Mouse (Mus musculus) ES-Bruce4 (cell line): Measurements from ENCODE around the gene Gpbar1. TPM values are rescaled to one million over a fixed set of nuclear protein-coding genes. Genes with fewer than 3 reads are reported as not detected.

Experiments used
- H3K27ac ChIP-seq: 2 replicates; pipeline ENCODE4 v1.5.1; 2012; ENCODE audit warnings: low read length, inconsistent platforms; ENCODE audit not compliant: insufficient read depth
- H3K27me3 ChIP-seq: 2 replicates; pipeline ENCODE4 v1.6.1; 2012; ENCODE audit warnings: mild to moderate bottlenecking, low read length, inconsistent platforms; ENCODE audit not compliant: control insufficient read depth, poor library complexity, insufficient read depth, severe bottlenecking
- H3K36me3 ChIP-seq: 2 replicates; pipeline ENCODE4 v1.6.1; 2012; ENCODE audit warnings: inconsistent platforms, mild to moderate bottlenecking, low read length, moderate library complexity; ENCODE audit not compliant: control insufficient read depth, poor library complexity, insufficient read depth, severe bottlenecking
- H3K4me1 ChIP-seq: one replicate; pipeline ENCODE4 v1.8.1; 2011; ENCODE audit warnings: low read length; ENCODE audit not compliant: control insufficient read depth, insufficient read depth
- H3K4me3 ChIP-seq: 2 replicates; pipeline ENCODE4 v1.5.1; 2011; ENCODE audit warnings: low read depth, mild to moderate bottlenecking, low read length
- H3K9ac ChIP-seq: 2 replicates; pipeline ENCODE4 v1.6.1; 2012; ENCODE audit warnings: low read depth, mild to moderate bottlenecking, inconsistent platforms; ENCODE audit not compliant: poor library complexity, severe bottlenecking
- H3K9me3 ChIP-seq: replicated peaks from 2 replicates; pipeline ENCODE4 v1.6.1; 2012; ENCODE audit warnings: mild to moderate bottlenecking, low read length, inconsistent platforms; ENCODE audit not compliant: control insufficient read depth, poor library complexity, insufficient read depth, severe bottlenecking
- CTCF ChIP-seq: IDR thresholded peaks from one replicate; pipeline ENCODE4 v1.8.1; 2011; ENCODE audit warnings: low read depth, low read length
- EP300 ChIP-seq: IDR thresholded peaks from 2 replicates; pipeline ENCODE4 v1.6.1; 2011; ENCODE audit warnings: low read depth, low read length; ENCODE audit not compliant: insufficient read depth
- POLR2A ChIP-seq: IDR thresholded peaks from one replicate; pipeline ENCODE4 v1.8.1; 2011; ENCODE audit warnings: low read length; ENCODE audit not compliant: insufficient read depth
- polyA plus RNA-seq: library from polyadenylated mRNA; stranded (reverse); fragments of >200 nt; gene quantifications from 2 replicates; pipeline ENCODE4 v1.2.4, GENCODE M21; 2011; ENCODE audit warnings: low read depth; ENCODE audit not compliant: missing spikeins, insufficient read depth, insufficient read length

The Gpbar1 gene
- polyA plus RNA-seq, 1 experiment = not detected

GRCm38 (mm10) chr1:74248799-74249198, 29.6 kb upstream of the Gpbar1 start:
- no peak overlapping the region for H3K27ac ChIP-seq
- peaks cover 39% of the 10 kb centered on the region for H3K36me3 ChIP-seq
- TF ChIP-seq CTCF = no peak
- TF ChIP-seq POLR2A = no peak
- TF ChIP-seq EP300 = no peak

GRCm38 (mm10) chr1:74249331-74249980, 28.9 kb upstream of the Gpbar1 start:
- Histone ChIP-seq H3K4me3 (no peak overlapping the region), H3K9me3 (no peaks in the 10 kb centered on the region), H3K27me3 (no peaks in the 10 kb centered on the region), H3K9ac (no peak overlapping the region), H3K4me1 (peaks cover 3% of the 10 kb centered on the region), H3K36me3 (peaks cover 41% of the 10 kb centered on the region), H3K27ac (no peak overlapping the region)
- TF ChIP-seq EP300 = no peak
- TF ChIP-seq POLR2A = no peak
- TF ChIP-seq CTCF = no peak

More at GRCm38 (mm10) chr1:74248799-74249198, 29.6 kb upstream of the Gpbar1 start:
- H3K27me3 ChIP-seq = no peaks in the 10 kb centered on the region
- H3K9me3 ChIP-seq = no peaks in the 10 kb centered on the region
- no peak overlapping the region for H3K9ac ChIP-seq
- H3K4me1 ChIP-seq = peaks cover 3% of the 10 kb centered on the region
- no peak overlapping the region for H3K4me3 ChIP-seq

GRCm38 (mm10) chr1:74250096-74250495, 28.3 kb upstream of the Gpbar1 start:
- Histone ChIP-seq H3K9ac (no peak overlapping the region), H3K4me3 (no peak overlapping the region), H3K27ac (no peak overlapping the region), H3K36me3 (peaks cover 41% of the 10 kb centered on the region), H3K4me1 (peaks cover 3% of the 10 kb centered on the region), H3K9me3 (no peaks in the 10 kb centered on the region), H3K27me3 (no peaks in the 10 kb centered on the region)
- no peak for TF ChIP-seq EP300
- TF ChIP-seq CTCF = no peak
- TF ChIP-seq POLR2A = no peak

GRCm38 (mm10) chr1:74255704-74256345, 22.5 kb upstream of the Gpbar1 start:
- peak overlapping the region; percentile 83 for H3K27ac ChIP-seq
- H3K36me3 ChIP-seq = peaks cover 42% of the 10 kb centered on the region
- no peak overlapping the region for H3K4me3 ChIP-seq
- H3K4me1 ChIP-seq = peaks cover 4% of the 10 kb centered on the region
- no peak overlapping the region for H3K9ac ChIP-seq
- no peaks in the 10 kb centered on the region for H3K9me3 ChIP-seq
- H3K27me3 ChIP-seq = no peaks in the 10 kb centered on the region
- no peak for TF ChIP-seq CTCF
- no peak for TF ChIP-seq EP300
- no peak for TF ChIP-seq POLR2A

DNA sequence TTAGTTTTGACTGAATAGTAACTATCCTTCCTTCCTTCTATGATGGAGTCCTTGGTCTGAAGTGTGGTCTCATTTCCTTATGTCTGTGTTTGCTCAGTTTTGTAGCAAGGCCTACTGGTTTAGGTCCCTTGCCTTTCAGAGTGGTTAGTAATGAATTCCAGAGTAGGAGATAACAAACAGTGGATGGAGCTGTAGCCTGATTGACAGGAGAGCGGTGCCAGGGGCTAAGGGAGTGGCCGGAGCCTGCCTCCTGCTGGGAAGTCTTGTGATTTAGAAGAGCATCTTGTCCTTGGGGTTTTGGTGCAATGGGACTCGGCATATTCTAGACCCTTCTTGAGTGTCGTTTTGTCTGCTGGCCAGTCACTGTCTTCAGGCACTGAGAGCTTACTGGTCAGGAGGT, 21.6 kb upstream of the Gpbar1 start:
- Histone ChIP-seq H3K27me3 (no peaks in the 10 kb centered on the region), H3K4me3 (no peak overlapping the region), H3K9ac (no peak overlapping the region), H3K9me3 (no peaks in the 10 kb centered on the region), H3K36me3 (peaks cover 36% of the 10 kb centered on the region), H3K27ac (peak overlapping the region; percentile 83), H3K4me1 (peaks cover 4% of the 10 kb centered on the region)
- TF ChIP-seq EP300 (peak; percentile 93), POLR2A (no peak), CTCF (no peak)

DNA sequence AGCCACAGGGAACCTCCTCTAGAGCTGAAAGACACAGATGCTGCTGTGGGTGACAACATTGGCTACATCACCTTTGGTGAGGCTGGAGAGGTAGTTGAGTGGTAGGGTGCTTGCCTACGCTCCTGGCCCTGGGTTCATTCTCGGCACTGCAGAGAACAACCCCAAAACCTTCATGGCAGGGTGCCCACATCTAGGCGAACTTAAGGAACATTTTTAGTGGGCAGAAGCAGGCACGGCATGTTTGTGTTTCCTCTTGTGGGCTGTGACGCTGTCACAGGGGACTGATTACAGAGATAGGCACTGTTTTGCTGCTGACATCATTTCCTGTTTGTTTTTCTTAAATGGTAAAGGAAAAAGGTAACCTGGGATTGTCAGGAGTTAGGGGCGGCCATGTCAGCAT, 15.8 kb upstream of the Gpbar1 start:
- Histone ChIP-seq H3K9ac (no peak overlapping the region), H3K27ac (no peak overlapping the region), H3K4me3 (no peak overlapping the region), H3K36me3 (peaks cover 54% of the 10 kb centered on the region), H3K27me3 (no peaks in the 10 kb centered on the region), H3K4me1 (peaks cover 2% of the 10 kb centered on the region), H3K9me3 (no peaks in the 10 kb centered on the region)
- no peak for TF ChIP-seq EP300
